Mouse (Mus musculus): ENCODE data around the gene Phf24. TPM values are rescaled to one million over a fixed set of nuclear protein-coding genes. Genes with fewer than 3 reads are reported as not detected.

Phf24 gene
- polyA plus RNA-seq, 1 experiment, result 0.46 TPM

DNA sequence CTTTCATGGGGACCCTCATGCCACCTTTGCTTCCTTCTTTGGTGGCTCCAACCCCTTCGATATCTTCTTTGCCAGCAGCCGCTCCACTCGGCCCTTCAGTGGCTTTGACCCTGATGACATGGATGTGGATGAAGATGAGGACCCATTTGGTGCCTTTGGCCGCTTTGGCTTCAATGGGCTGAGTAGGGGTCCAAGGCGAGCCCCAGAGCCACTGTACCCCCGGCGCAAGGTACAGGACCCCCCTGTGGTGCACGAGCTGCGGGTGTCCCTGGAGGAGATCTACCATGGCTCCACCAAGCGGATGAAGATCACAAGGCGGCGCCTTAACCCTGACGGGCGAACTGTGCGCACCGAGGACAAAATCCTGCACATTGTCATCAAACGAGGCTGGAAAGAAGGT lies 40.1 kb downstream of the Phf24 start:
- 94% methylated on average over 17 of the region's 17 CpGs for WGBS

DNA sequence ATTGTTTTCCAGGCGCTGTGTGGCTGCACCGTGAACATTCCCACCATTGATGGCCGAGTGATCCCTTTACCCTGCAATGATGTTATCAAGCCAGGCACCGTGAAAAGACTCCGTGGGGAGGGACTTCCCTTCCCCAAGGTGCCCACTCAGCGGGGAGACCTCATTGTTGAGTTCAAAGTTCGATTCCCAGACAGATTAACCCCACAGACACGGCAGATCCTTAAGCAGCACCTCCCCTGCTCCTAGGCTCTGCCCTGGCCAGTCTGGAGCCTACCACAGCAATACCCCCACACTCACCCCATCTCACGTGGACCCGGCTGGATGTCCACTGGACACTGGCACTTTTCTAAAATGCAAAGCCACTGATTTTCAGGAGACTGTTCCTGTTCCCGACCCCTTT lies 40.8 kb downstream of the Phf24 start:
- H3K4me3 ChIP-seq (ENCODE audit: low read depth, low read length), result no peak overlapping the region
- no peaks in the 10 kb centered on the region for H3K27me3 ChIP-seq (ENCODE audit: control insufficient read depth, insufficient read depth, low read length)
- no peaks in the 10 kb centered on the region for H3K36me3 ChIP-seq (ENCODE audit: control insufficient read depth, insufficient read depth, low read length)
- no peaks in the 10 kb centered on the region for H3K4me1 ChIP-seq (ENCODE audit: control insufficient read depth, insufficient read depth, insufficient read length, low read length)
- no peak overlapping the region for H3K27ac ChIP-seq (ENCODE audit: insufficient read depth, low read depth, low read length)
- 69% methylated on average over 11 of the region's 11 CpGs for WGBS
- TF ChIP-seq POLR2A (IDR thresholded peaks at IDR 0.05; ENCODE audit: low read depth, low read length) (no peak), CTCF (IDR thresholded peaks at IDR 0.05; ENCODE audit: extremely low read depth, insufficient read length, insufficient replicate concordance, low read depth, low read length) (no peak)

More for the DNA sequence above, 40.1 kb downstream of the Phf24 start:
- Histone ChIP-seq H3K4me3 (ENCODE audit: low read depth, low read length) (no peak overlapping the region), H3K27ac (ENCODE audit: insufficient read depth, low read depth, low read length) (no peak overlapping the region), H3K36me3 (ENCODE audit: control insufficient read depth, insufficient read depth, low read length) (no peaks in the 10 kb centered on the region), H3K27me3 (ENCODE audit: control insufficient read depth, insufficient read depth, low read length) (no peaks in the 10 kb centered on the region), H3K4me1 (ENCODE audit: control insufficient read depth, insufficient read depth, insufficient read length, low read length) (no peaks in the 10 kb centered on the region)
- TF ChIP-seq CTCF (IDR thresholded peaks at IDR 0.05; ENCODE audit: extremely low read depth, insufficient read length, insufficient replicate concordance, low read depth, low read length) (no peak), POLR2A (IDR thresholded peaks at IDR 0.05; ENCODE audit: low read depth, low read length) (no peak)

DNA sequence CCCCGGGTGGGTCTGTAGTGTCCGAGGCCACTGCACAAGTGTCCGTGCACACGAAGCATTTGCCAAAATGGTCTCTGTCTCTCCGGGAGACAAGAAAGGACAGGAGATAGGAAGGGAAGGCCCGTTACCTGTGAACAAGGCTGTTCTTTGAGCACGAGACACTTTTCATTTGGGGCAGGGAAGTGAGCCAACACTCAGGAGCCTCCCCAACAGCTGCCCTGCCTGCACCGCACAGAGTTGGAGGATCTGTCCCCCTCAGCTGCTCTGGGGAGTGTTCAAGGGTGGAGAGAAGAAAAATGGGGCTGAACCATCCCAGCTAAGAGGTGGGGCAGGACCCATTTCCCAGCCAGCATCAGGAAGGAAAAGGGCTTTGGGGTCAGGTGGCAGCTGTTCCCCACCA lies 41.5 kb downstream of the Phf24 start:
- H3K4me1 ChIP-seq (ENCODE audit: control insufficient read depth, insufficient read depth, insufficient read length, low read length), result no peaks in the 10 kb centered on the region
- 84% methylated on average over 8 of the region's 8 CpGs for WGBS
- TF ChIP-seq POLR2A (IDR thresholded peaks at IDR 0.05; ENCODE audit: low read depth, low read length) (no peak), CTCF (IDR thresholded peaks at IDR 0.05; ENCODE audit: extremely low read depth, insufficient read length, insufficient replicate concordance, low read depth, low read length) (no peak)
- H3K4me3 ChIP-seq (ENCODE audit: low read depth, low read length), result no peak overlapping the region
- no peak overlapping the region for H3K27ac ChIP-seq (ENCODE audit: insufficient read depth, low read depth, low read length)
- no peaks in the 10 kb centered on the region for H3K27me3 ChIP-seq (ENCODE audit: control insufficient read depth, insufficient read depth, low read length)
- no peaks in the 10 kb centered on the region for H3K36me3 ChIP-seq (ENCODE audit: control insufficient read depth, insufficient read depth, low read length)

DNA sequence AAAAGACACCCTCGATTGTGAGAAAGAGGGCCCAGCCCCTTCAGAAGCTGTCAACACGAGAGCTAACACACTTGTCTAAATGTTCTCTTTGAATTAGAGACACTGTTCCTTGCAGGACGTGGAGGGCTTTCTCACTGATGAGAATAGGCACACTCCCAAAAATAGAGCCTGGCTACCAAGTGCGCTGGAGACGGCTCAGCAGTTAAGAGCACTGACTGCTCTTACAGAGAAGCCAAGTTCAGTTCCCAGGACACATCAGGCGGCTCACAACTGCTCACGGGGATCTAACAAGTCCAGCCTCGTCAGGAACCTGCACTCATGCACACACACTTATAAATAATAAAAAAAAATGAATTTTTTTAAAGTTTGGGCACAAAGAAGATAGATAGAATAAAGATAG lies 42.5 kb downstream of the Phf24 start:
- no peaks in the 10 kb centered on the region for H3K36me3 ChIP-seq (ENCODE audit: control insufficient read depth, insufficient read depth, low read length)
- no peak overlapping the region for H3K4me3 ChIP-seq (ENCODE audit: low read depth, low read length)
- H3K27ac ChIP-seq (ENCODE audit: insufficient read depth, low read depth, low read length), result no peak overlapping the region
- no peaks in the 10 kb centered on the region for H3K4me1 ChIP-seq (ENCODE audit: control insufficient read depth, insufficient read depth, insufficient read length, low read length)
- TF ChIP-seq POLR2A (IDR thresholded peaks at IDR 0.05; ENCODE audit: low read depth, low read length), result no peak
- TF ChIP-seq CTCF (IDR thresholded peaks at IDR 0.05; ENCODE audit: extremely low read depth, insufficient read length, insufficient replicate concordance, low read depth, low read length), result no peak
- 69% methylated on average over 8 of the region's 8 CpGs for WGBS
- H3K27me3 ChIP-seq (ENCODE audit: control insufficient read depth, insufficient read depth, low read length), result no peaks in the 10 kb centered on the region

DNA sequence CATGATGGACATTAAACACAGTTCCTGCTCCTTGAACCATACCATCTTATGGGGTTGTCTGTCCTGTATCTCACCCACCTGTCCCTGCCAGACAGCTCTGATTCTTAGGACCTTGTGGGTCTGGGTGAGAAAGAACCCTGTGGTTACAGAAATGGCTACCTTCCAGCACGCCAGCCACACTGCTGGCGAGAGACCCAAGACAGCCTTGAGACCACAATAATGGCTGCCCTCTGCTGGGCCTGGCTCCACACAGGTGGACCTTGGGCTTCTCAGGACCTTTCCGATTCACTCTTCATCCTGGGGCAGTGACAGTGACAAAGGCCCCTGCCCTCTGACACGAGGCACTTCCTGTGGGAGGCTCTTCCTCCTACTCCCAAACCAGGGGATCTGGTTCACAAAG lies 42.9 kb downstream of the Phf24 start:
- 56% methylated on average over 4 of the region's 4 CpGs for WGBS
- Histone ChIP-seq H3K4me3 (ENCODE audit: low read depth, low read length) (no peak overlapping the region), H3K4me1 (ENCODE audit: control insufficient read depth, insufficient read depth, insufficient read length, low read length) (no peaks in the 10 kb centered on the region), H3K27me3 (ENCODE audit: control insufficient read depth, insufficient read depth, low read length) (no peaks in the 10 kb centered on the region), H3K36me3 (ENCODE audit: control insufficient read depth, insufficient read depth, low read length) (no peaks in the 10 kb centered on the region), H3K27ac (ENCODE audit: insufficient read depth, low read depth, low read length) (no peak overlapping the region)
- TF ChIP-seq POLR2A (IDR thresholded peaks at IDR 0.05; ENCODE audit: low read depth, low read length) (no peak), CTCF (IDR thresholded peaks at IDR 0.05; ENCODE audit: extremely low read depth, insufficient read length, insufficient replicate concordance, low read depth, low read length) (no peak)

DNA sequence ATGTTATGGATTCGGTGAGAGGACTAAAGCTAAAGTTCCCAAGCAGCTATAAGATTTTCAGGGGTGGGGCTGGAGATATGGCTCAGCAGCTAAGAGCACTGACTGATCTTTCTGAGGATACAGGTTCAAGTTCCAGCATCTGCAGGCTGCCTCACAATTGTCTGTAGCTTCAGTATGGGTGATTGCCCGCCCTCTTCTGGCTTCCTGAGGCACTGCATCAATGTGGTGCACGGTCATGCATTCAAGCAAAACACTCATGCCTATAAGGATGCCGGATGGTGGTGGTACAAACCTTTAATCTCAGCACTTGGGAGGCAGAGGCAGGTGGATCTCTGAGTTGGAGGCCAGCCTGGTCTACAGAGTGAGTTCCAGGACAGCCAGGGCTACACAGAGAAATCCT lies 45.1 kb downstream of the Phf24 start:
- Histone ChIP-seq H3K4me1 (ENCODE audit: control insufficient read depth, insufficient read depth, insufficient read length, low read length) (no peaks in the 10 kb centered on the region), H3K27me3 (ENCODE audit: control insufficient read depth, insufficient read depth, low read length) (no peaks in the 10 kb centered on the region), H3K27ac (ENCODE audit: insufficient read depth, low read depth, low read length) (no peak overlapping the region), H3K36me3 (ENCODE audit: control insufficient read depth, insufficient read depth, low read length) (no peaks in the 10 kb centered on the region), H3K4me3 (ENCODE audit: low read depth, low read length) (no peak overlapping the region)
- TF ChIP-seq CTCF (IDR thresholded peaks at IDR 0.05; ENCODE audit: extremely low read depth, insufficient read length, insufficient replicate concordance, low read depth, low read length) (peak; percentile 66; the same call in 1 of the 2 replicates), POLR2A (IDR thresholded peaks at IDR 0.05; ENCODE audit: low read depth, low read length) (no peak)
- 17% methylated on average over 4 of the region's 4 CpGs for WGBS

DNA sequence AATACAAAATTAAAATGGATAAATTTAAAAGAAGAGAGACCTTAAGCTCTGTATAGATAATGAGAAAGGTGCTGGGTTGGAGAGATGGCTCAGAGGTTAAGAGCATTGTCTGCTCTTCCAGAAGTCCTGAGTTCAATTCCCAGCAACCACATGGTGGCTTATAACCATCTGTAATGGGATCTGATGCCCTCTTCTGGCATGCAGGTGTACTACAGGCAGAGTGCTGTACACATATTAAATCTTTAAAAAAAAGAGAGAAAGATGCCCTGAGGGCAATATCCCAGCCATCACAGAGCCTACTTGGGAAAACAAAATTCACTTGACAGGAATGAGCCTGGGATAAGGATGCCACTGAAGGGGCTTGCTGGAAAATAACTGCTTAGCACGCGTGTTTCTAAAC lies 47.0 kb downstream of the Phf24 start:
- Histone ChIP-seq H3K4me1 (ENCODE audit: control insufficient read depth, insufficient read depth, insufficient read length, low read length) (no peaks in the 10 kb centered on the region), H3K27ac (ENCODE audit: insufficient read depth, low read depth, low read length) (no peak overlapping the region), H3K27me3 (ENCODE audit: control insufficient read depth, insufficient read depth, low read length) (no peaks in the 10 kb centered on the region), H3K36me3 (ENCODE audit: control insufficient read depth, insufficient read depth, low read length) (no peaks in the 10 kb centered on the region), H3K4me3 (ENCODE audit: low read depth, low read length) (no peak overlapping the region)
- 93% methylated on average over 2 of the region's 2 CpGs for WGBS
- TF ChIP-seq POLR2A (IDR thresholded peaks at IDR 0.05; ENCODE audit: low read depth, low read length), result no peak
- no peak for TF ChIP-seq CTCF (IDR thresholded peaks at IDR 0.05; ENCODE audit: extremely low read depth, insufficient read length, insufficient replicate concordance, low read depth, low read length)
